Mouse (Mus musculus): Measurements from ENCODE around the gene Mkrn2os. TPM values are rescaled to one million over a fixed set of nuclear protein-coding genes. Genes with fewer than 3 reads are reported as not detected.

The Mkrn2os gene
- 21.7 and 29.0 TPM in 2 replicates for polyA plus RNA-seq (2012; rRNA removed)

GRCm38 (mm10) chr6:115592458-115592857, at the start of gene Mkrn2os:
Mkrn2os (minus strand) TSS chr6:115592576.

DNA sequence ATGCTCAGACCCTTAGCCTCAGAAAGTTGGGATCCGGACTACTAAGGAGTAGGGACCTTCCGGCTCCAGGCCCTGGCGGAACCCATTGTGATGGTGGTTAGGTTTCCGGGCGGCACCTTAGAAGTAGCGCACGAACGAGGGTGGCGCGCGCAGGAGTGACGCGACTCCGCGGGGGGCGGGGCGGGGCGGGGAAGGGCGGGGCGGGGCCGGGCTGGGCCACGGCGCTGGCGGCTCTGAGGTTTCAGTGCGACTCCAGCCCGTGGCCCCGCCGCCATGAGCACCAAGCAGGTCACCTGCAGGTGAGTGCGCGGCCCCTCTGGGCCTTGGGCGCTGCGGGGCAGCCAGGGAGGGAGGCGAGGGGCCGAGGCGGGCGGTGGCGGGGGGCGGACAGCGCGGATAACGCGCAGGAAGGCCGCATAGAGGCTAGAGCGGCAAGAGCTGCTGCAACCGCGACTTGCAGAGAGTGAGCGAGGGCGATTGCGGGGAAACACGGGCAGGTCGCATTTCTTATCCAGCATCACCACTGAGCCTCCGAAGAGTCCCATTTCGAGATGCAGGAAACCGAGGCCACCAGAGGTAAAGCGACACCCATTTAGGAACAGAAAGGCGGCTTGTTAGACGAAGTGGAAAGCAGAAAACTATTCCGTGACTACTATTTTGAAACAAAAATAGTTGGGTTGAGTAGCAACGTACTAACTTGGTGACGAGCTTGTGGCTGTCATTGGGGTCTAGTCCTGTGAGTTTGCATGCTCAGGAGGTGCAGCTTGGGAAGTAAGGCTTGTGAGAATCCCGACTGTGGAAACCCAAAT, 9.5 kb upstream of the Mkrn2os start, which contains the start of gene Mkrn2:
Gene Mkrn2, plus strand, starts transcription at position 188 of the 809 bp plus-strand sequence.

GRCm38 (mm10) chr6:115544442-115544970, 47.9 kb downstream of the Mkrn2os start, which contains the start of gene Tsen2:
Tsen2 (plus strand) TSS chr6:115544664.

Other genes starting within 250 kb of the Mkrn2os start
- 2.1 and 2.3 TPM in 2 replicates for gene Pparg, start 231.6 kb downstream of the Mkrn2os start, polyA plus RNA-seq (2012; rRNA removed)
- 4.5 and 4.7 TPM in 2 replicates for gene Tsen2, start 47.9 kb downstream of the Mkrn2os start, polyA plus RNA-seq (2012; rRNA removed)
- 11.6 and 15.1 TPM in 2 replicates for gene Mkrn2, start 9.3 kb upstream of the Mkrn2os start, polyA plus RNA-seq (2012; rRNA removed)
- 58.9 and 66.0 TPM in 2 replicates for gene Raf1, start 84.1 kb upstream of the Mkrn2os start, polyA plus RNA-seq (2012; rRNA removed)
- gene Tmem40, start 169.8 kb upstream of the Mkrn2os start, polyA plus RNA-seq (2012; rRNA removed): 23.6 and 25.5 TPM in 2 replicates
- gene Cand2, start 182.0 kb upstream of the Mkrn2os start, polyA plus RNA-seq (2012; rRNA removed): 1.2 and 1.4 TPM in 2 replicates
- gene Rpl32, start 216.2 kb upstream of the Mkrn2os start, polyA plus RNA-seq (2012; rRNA removed): 1,768 and 1,872 TPM in 2 replicates
- 0.12 and 0.13 TPM in 2 replicates for gene Efcab12, start 245.8 kb upstream of the Mkrn2os start, polyA plus RNA-seq (2012; rRNA removed)

All from liver, embryonic 18 days (tissue).